Mouse (Mus musculus) limb, embryonic 11.5 days (tissue): Measurements from ENCODE around the gene Slc16a8. TPM values are rescaled to one million over a fixed set of nuclear protein-coding genes. Genes with fewer than 3 reads are reported as not detected.
"Not testable (repeated sequence)": the region's sequence is repeated elsewhere in the genome, so short reads cannot be mapped to it uniquely, and the experiment has no call there.

Source experiments
- ATAC-seq: fragments of 200-750 bp; cut with Nextera tagmentation; 2 replicates; pipeline ENCODE4 v1.8.0; 2017; ENCODE audit warnings: low read depth; ENCODE audit not compliant: insufficient number of reproducible peaks, low FRiP score, low TSS enrichment
- DNase-seq: peaks from one replicate; pipeline ENCODE4 v3.0.0-alpha.2; 2015; ENCODE audit warnings: low spot score
- H3K27ac ChIP-seq: fragments of 300-500 bp; sonication (generic); replicated peaks from 2 replicates; pipeline ENCODE4 v1.5.1; 2014; ENCODE audit warnings: low read depth, mild to moderate bottlenecking, low read length
- H3K27me3 ChIP-seq: fragments of 300-500 bp; sonication (generic); 2 replicates; pipeline ENCODE4 v1.6.1; 2014; ENCODE audit warnings: mild to moderate bottlenecking, low read length, mixed read lengths; ENCODE audit not compliant: control insufficient read depth, insufficient read depth
- H3K36me3 ChIP-seq: fragments of 300-500 bp; sonication (generic); 2 replicates; pipeline ENCODE4 v1.6.1; 2014; ENCODE audit warnings: mild to moderate bottlenecking, low read length, moderate library complexity, mixed read lengths; ENCODE audit not compliant: control insufficient read depth, insufficient read depth
- H3K4me1 ChIP-seq: fragments of 300-500 bp; sonication (generic); 2 replicates; pipeline ENCODE4 v1.6.1; 2014; ENCODE audit warnings: low read length, mixed read lengths; ENCODE audit not compliant: control insufficient read depth, insufficient read depth
- H3K4me2 ChIP-seq: fragments of 300-500 bp; sonication (generic); 2 replicates; pipeline ENCODE4 v1.6.1; 2014; ENCODE audit warnings: low read depth, mild to moderate bottlenecking, moderate library complexity; ENCODE audit not compliant: severe bottlenecking
- H3K4me3 ChIP-seq: fragments of 300-500 bp; sonication (generic); 2 replicates; pipeline ENCODE4 v1.5.1; 2014; ENCODE audit warnings: low read depth, low read length
- H3K9ac ChIP-seq: fragments of 300-500 bp; sonication (generic); 2 replicates; pipeline ENCODE4 v1.6.1; 2014; ENCODE audit warnings: mild to moderate bottlenecking, low read length
- H3K9me3 ChIP-seq: fragments of 300-500 bp; sonication (generic); 2 replicates; pipeline ENCODE4 v1.6.1; 2016; ENCODE audit warnings: low read length; ENCODE audit not compliant: control insufficient read depth
- WGBS: fragments of 180-500 bp; shearing (Covaris S2); extraction: QIAGEN DNeasy Blood & Tissue Kit; methylation state at CpG from one replicate; pipeline ENCODE4 v1.1.7; 2014; 5-methylcytosine and 5-hydroxymethylcytosine counted together
- polyA plus RNA-seq: library from polyadenylated mRNA; unstranded; fragments of >200 nt; fragmentation: Nextera tagmentation; extraction: Ambion mirVana; gene quantifications from 2 replicates; pipeline ENCODE4 v1.2.1, GENCODE M21; 2014

The Slc16a8 gene
- polyA plus RNA-seq, 1 experiment from 2014 or later = not detected

DNA sequence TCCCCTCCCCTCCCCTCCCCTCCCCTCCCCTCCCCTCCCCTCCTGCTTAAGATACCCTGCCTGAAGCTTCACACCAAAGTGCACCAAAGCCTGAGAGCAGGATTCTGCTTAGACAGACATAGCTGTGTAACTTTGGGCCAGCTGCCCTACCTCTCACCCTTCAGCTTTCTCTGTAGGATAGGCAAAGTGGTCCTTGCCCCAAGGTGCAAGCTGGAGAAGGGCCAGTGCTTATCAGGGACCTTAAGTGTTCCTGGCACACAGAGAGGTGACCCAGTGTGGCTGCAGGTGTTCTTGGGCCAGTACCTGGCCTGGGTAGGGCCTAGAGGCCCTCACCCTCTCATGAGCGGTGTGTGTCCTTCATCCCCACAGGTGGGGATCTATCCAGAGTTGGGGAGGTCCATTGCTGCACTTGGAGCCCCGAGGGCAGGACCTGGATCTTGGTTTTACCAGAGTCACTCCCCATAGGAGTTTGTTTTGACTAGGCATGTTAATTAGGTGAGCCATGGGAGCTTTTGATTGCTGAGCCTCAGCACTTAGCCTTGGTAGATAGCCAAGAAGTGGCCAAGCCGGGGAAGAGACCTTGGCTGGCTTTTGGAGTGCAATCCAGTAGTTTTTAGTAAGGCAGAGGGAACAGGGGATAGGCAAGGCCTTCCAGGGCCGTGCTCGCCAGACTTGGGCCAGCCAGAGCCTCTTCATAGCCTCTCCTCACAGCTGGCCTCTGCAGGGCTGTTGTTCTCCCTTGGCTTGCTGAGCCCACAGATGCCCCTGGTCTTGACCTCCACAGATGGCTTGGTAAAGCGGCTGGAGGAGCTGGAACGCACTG lies 10.3 kb downstream of the Slc16a8 start:
- no peak for ATAC-seq
- 0 out of 2 replicates have a peak, but pooled peaks cover 2% of the 10 kb centered on the region for H3K4me1 ChIP-seq
- no peak overlapping the region for H3K9ac ChIP-seq
- no peak overlapping the region for H3K27ac ChIP-seq
- no peaks in the 10 kb centered on the region for H3K9me3 ChIP-seq
- no peak for DNase-seq
- WGBS = 81% methylated on average over 7 of the region's 7 CpGs
- no peak overlapping the region for H3K4me2 ChIP-seq
- H3K27me3 ChIP-seq = no peaks in the 10 kb centered on the region
- no peak overlapping the region for H3K4me3 ChIP-seq
- peaks cover 16% of the 10 kb centered on the region; the same call in 1 of the 2 replicates for H3K36me3 ChIP-seq

DNA sequence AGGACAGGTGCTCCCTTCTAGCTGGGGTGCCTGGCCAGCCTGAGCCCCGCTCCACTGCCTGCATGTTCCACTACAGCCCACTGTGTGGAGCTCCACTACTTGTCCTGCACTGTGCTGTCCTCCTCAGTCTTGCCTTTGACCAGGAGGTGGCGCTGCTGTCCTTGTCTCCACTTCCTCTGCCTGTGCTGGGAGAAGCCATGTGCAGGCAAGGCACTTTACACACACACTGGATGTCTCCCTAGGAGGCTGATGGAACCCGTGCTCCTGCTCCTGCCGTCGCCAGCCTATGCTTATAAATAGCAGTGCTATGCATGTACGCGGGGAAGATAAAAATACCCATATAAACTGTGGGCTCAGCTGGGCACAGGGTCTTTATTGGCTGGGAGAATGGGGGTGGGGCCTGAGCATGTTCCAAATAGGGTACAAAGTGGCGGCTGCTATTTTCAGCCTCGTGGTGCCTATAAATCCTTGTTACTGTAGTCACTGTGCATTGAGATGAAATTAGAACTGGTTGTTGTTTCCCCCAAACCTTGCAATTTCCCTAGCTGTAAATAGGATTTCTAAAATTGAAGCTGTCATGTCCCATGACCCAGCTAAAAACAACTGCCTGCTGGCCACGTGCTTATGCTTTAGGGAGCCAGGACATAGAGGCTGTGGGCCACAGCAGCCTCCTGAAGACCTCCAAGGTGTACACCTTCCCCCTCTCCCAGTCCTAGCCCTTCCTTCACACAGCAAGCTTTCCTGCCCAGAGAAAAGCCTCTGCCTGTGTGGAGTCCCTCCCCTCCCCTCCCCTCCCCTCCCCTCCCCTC lies 11.1 kb downstream of the Slc16a8 start:
- no peak overlapping the region for H3K4me3 ChIP-seq
- H3K9ac ChIP-seq = no peak overlapping the region
- 0 out of 2 replicates have a peak, but pooled peaks cover 2% of the 10 kb centered on the region for H3K4me1 ChIP-seq
- peak; percentile 100 for DNase-seq
- no peaks in the 10 kb centered on the region for H3K27me3 ChIP-seq
- no peak overlapping the region for H3K4me2 ChIP-seq
- no peaks in the 10 kb centered on the region for H3K9me3 ChIP-seq
- no peak overlapping the region for H3K27ac ChIP-seq
- peaks cover 16% of the 10 kb centered on the region; the same call in 1 of the 2 replicates for H3K36me3 ChIP-seq
- 24% methylated on average over 10 of the region's 10 CpGs for WGBS
- peak; percentile 93 for ATAC-seq

DNA sequence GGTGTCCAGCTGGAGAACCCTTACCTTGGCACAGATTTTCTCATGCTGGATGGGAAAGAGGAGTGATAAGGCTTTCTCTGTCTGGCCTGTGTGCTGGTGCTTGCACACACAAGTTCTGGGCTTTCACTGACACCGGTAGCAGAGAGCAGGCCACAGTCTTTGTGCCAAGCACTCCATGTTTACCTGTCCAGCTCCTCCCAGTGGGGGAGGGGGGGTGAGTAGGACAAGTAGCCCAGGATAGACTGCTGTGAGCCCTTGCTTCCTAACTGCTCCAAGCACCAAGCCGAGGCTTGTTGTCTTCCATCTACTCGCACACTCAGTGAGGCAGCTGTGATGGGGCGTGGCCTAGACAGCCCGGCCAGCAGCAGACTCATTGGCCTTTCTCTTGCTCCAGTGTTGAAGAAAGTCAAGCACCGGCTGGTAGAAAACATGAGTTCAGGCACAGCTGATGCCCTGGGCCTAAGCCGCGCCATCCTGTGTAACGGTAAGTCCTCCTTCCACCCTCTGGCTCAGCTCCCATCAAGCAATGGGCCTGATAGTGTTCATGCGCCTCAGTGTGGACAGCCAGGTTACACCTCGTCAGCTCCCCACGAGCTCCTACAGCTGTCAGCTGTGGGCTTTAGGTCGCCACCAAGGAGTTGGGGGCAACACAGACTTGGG lies 11.9 kb downstream of the Slc16a8 start:
- ATAC-seq (peak; percentile 11; the same call in 1 of the 2 replicates), DNase-seq (no peak)
- H3K36me3 ChIP-seq = peaks cover 16% of the 10 kb centered on the region; the same call in 1 of the 2 replicates
- H3K4me3 ChIP-seq = no peak overlapping the region
- no peak overlapping the region for H3K27ac ChIP-seq
- no peak overlapping the region for H3K4me2 ChIP-seq
- 0 out of 2 replicates have a peak, but pooled peaks cover 2% of the 10 kb centered on the region for H3K4me1 ChIP-seq
- WGBS = 80% methylated on average over 13 of the region's 13 CpGs
- no peaks in the 10 kb centered on the region for H3K27me3 ChIP-seq
- no peak overlapping the region for H3K9ac ChIP-seq
- no peaks in the 10 kb centered on the region for H3K9me3 ChIP-seq

DNA sequence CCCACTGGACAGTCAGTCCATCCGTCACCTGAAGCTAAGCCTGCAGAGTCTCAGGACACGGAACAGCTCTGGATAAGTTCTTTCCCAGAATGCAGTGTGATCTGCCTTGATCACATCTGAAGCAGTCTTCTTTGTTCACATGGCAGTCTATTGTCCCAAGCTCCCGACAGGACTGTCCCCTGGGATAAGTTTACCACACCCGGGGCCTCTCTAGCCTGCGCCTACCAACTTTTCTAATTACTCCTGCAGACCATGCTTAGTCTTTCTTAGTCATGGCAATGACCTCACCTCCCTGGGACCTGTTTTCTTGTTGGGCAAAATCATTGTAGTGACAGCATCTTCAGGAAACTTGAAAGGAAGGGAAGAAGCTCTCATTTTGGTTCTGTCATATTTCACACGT lies 16.5 kb downstream of the Slc16a8 start:
- ATAC-seq (no peak), DNase-seq (no peak)
- 93% methylated on average over 6 of the region's 6 CpGs for WGBS
- H3K36me3 ChIP-seq = peaks cover 14% of the 10 kb centered on the region
- H3K4me1 ChIP-seq = no peaks in the 10 kb centered on the region
- no peak overlapping the region for H3K4me3 ChIP-seq
- H3K27ac ChIP-seq = no peak overlapping the region
- H3K9ac ChIP-seq = no peak overlapping the region
- H3K27me3 ChIP-seq = no peaks in the 10 kb centered on the region
- no peak overlapping the region for H3K4me2 ChIP-seq
- H3K9me3 ChIP-seq = no peaks in the 10 kb centered on the region

DNA sequence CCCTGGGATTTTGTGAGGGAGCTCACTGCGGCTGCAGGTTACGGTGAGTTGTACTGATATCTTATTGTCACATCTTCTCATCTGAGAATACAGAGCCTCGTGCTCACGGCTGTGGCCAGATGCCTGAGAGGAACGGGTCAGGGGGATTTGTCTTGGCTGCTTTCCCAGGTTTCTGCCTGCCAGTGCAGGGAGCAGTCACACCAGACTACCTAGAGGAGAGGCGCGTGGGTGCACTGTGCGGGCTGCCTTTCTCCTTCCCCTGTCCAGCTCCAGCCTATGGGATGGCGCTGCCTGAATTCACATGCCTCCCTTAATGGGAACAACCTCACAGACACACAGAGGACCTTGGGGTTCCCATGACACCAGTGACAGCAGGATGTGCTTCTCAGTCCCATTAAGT lies 19.3 kb downstream of the Slc16a8 start:
- DNase-seq (no peak), ATAC-seq (no peak)
- no peak overlapping the region for H3K4me3 ChIP-seq
- H3K4me2 ChIP-seq = no peak overlapping the region
- no peak overlapping the region for H3K9ac ChIP-seq
- H3K27ac ChIP-seq = no peak overlapping the region
- no peaks in the 10 kb centered on the region for H3K4me1 ChIP-seq
- H3K27me3 ChIP-seq = no peaks in the 10 kb centered on the region
- H3K9me3 ChIP-seq = no peaks in the 10 kb centered on the region
- H3K36me3 ChIP-seq = peaks cover 6% of the 10 kb centered on the region
- WGBS = 95% methylated on average over 9 of the region's 9 CpGs

DNA sequence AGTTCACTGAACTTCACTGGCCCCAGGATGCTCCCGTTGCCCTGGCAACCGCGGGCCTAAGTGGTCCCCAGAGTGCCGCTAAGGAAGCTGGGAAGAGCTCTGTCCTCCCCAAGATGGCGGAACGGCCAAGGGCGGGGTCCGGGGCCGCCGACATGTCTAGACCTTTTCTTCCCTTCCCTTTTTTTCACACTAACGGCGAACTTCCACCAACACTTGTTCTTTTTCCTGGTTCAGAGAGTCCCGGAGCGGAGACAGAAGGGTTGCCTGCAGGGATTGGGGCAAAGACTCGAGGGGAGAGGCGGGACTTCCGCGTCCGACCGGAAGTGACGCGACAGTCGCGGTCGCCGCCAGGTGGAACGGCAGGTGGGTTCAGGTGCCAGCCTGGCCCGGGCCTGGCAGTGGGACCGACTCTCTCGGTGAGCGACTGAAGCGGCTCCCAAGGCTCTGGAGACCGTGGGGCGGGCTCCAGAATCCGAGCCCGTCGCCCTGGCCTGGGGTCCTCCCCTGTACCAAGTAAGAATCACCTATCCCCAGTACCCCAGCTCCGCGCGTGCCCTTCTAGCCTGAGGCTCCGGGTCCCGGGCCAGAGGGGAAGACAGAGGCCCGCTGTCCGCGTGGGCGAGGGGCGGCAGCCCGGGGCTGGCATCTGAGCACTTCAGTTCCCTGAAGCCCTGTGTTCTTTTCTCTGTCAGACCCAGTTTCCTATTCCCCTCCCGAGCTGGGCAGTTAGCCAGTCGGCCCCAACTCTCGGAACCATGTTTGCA lies 25.3 kb downstream of the Slc16a8 start, which contains the start of the genes Pick1 and Gm49486:
Pick1 (plus strand) TSS at position 116 of the 764 bp plus-strand sequence.
Gm49486 (plus strand) TSS at position 334 of the 764 bp plus-strand sequence.
- ATAC-seq (peak; percentile 83), DNase-seq (peak; percentile 92)
- Histone ChIP-seq H3K4me1 (peaks cover 13% of the 10 kb centered on the region), H3K9ac (peak within 1 kb of the TSS; percentile 82), H3K9me3 (no peaks in the 10 kb centered on the region), H3K4me2 (peak within 1 kb of the TSS; percentile 98), H3K27ac (peak within 1 kb of the TSS; percentile 93), H3K36me3 (no peaks in the 10 kb centered on the region), H3K4me3 (peak within 1 kb of the TSS; percentile 94), H3K27me3 (no peaks in the 10 kb centered on the region)
- 2% methylated on average over 51 of the region's 51 CpGs for WGBS

DNA sequence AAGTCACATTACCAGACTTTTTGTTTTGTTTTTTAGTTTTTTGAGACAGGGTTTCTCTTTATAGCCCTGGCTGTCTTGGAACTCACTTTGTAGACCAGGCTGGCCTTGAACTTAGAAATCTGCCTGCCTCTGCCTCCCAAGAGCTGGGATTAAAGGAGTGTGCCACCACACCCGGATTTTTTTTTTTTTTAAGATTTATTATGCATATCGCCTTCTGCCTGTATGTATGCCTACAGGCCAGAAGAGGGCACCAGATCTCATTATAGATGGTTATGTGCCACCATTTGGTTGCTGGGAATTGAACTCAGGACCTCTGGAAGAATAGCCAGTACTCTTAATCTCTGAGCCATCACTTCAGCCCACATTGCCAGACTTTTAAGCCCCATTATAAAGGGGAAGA lies 28.8 kb downstream of the Slc16a8 start:
- H3K4me2 ChIP-seq, H3K36me3 ChIP-seq, ATAC-seq, H3K27me3 ChIP-seq, H3K27ac ChIP-seq, H3K4me3 ChIP-seq, H3K9me3 ChIP-seq, DNase-seq, H3K9ac ChIP-seq: not testable (repeated sequence)
- H3K4me1 ChIP-seq = peaks cover 15% of the 10 kb centered on the region
- 69% methylated on average over 2 of the region's 2 CpGs for WGBS
